Mouse (Mus musculus) MEL (cell line): Measurements from ENCODE around the gene Klk1. TPM values are rescaled to one million over a fixed set of nuclear protein-coding genes. Genes with fewer than 3 reads are reported as not detected.
"Not testable (repeated sequence)": the region's sequence is repeated elsewhere in the genome, so short reads cannot be mapped to it uniquely, and the experiment has no call there.

Experiments used
- DNase-seq: peaks from one replicate; pipeline ENCODE4 v3.0.0; 2011; ENCODE audit warnings: low read depth, low spot score
- H3K27ac ChIP-seq: 2 replicates; pipeline ENCODE4 v1.5.1; 2012; ENCODE audit warnings: low read depth, mild to moderate bottlenecking, control low read depth, low read length, moderate library complexity; ENCODE audit not compliant: control insufficient read depth
- H3K27me3 ChIP-seq, 2 experiments: fragments of 150-350 bp in 1 of 2; sonication (generic) in 1 of 2; 2 replicates each; pipeline ENCODE4 v1.6.1; 2012; ENCODE audit warnings: low read length in 2 of 2, mild to moderate bottlenecking in 2 of 2, improper control_type of control experiment in 1 of 2, moderate library complexity in 1 of 2; ENCODE audit not compliant: insufficient read depth in 2 of 2, control insufficient read depth in 1 of 2
- H3K36me3 ChIP-seq, 2 experiments: 2 replicates each; pipeline ENCODE4 v1.6.1; 2012 to 2014; ENCODE audit warnings: low read length in 2 of 2, improper control_type of control experiment in 1 of 2, inconsistent platforms in 1 of 2, mild to moderate bottlenecking in 1 of 2; ENCODE audit not compliant: insufficient read depth in 2 of 2, control insufficient read depth in 1 of 2
- H3K4me1 ChIP-seq, 2 experiments: fragments of 150-350 bp in 1 of 2; sonication (generic) in 1 of 2; 2 replicates each; pipeline ENCODE4 v1.6.1; 2012; ENCODE audit warnings: low read length in 2 of 2, improper control_type of control experiment in 1 of 2, mild to moderate bottlenecking in 1 of 2; ENCODE audit not compliant: insufficient read depth in 2 of 2, control insufficient read depth in 1 of 2
- H3K4me3 ChIP-seq, 2 experiments: fragments of 150-350 bp in 1 of 2; sonication (generic) in 1 of 2; 2 replicates each; pipeline ENCODE4 v1.5.1; 2012; ENCODE audit warnings: low read depth in 2 of 2, low read length in 2 of 2, mild to moderate bottlenecking in 2 of 2, moderate library complexity in 2 of 2, control low read depth in 1 of 2, improper control_type of control experiment in 1 of 2; ENCODE audit not compliant: control insufficient read depth in 1 of 2, insufficient read depth in 1 of 2
- H3K79me2 ChIP-seq: 2 replicates; pipeline ENCODE4 v1.6.1; 2012; ENCODE audit warnings: mild to moderate bottlenecking, low read length, moderate library complexity; ENCODE audit not compliant: control insufficient read depth, poor library complexity, insufficient read depth
- H3K9ac ChIP-seq: 2 replicates; pipeline ENCODE4 v1.6.1; 2012; ENCODE audit warnings: low read depth, mild to moderate bottlenecking, control low read depth, low read length, moderate library complexity; ENCODE audit not compliant: control insufficient read depth, poor library complexity, severe bottlenecking
- H3K9me3 ChIP-seq: fragments of 150-350 bp; sonication (generic); replicated peaks from 2 replicates; pipeline ENCODE4 v1.6.1; 2012; ENCODE audit warnings: mild to moderate bottlenecking, low read length, improper control_type of control experiment, moderate library complexity; ENCODE audit not compliant: insufficient read depth
- BHLHE40 ChIP-seq: IDR thresholded peaks from 2 replicates; pipeline ENCODE4 v1.6.1; 2012; ENCODE audit warnings: low read depth, mild to moderate bottlenecking, inconsistent platforms, low read length, improper control_type of control experiment, borderline replicate concordance
- CHD1 ChIP-seq: IDR thresholded peaks from 2 replicates; pipeline ENCODE4 v1.6.1; 2012; ENCODE audit warnings: low read depth, mild to moderate bottlenecking, inconsistent platforms, low read length, improper control_type of control experiment
- E2F4 ChIP-seq: IDR thresholded peaks from 2 replicates; pipeline ENCODE4 v1.6.1; 2011; ENCODE audit warnings: low read depth, low read length, improper control_type of control experiment, borderline replicate concordance
- EP300 ChIP-seq, 2 experiments: IDR thresholded peaks; 2 replicates each; pipeline ENCODE4 v1.6.1; 2011; ENCODE audit warnings: improper control_type of control experiment in 2 of 2, low read length in 2 of 2, low read depth in 1 of 2, mild to moderate bottlenecking in 1 of 2
- ETS1 ChIP-seq: IDR thresholded peaks from 2 replicates; pipeline ENCODE4 v1.6.1; 2012; ENCODE audit warnings: low read depth, mild to moderate bottlenecking, inconsistent platforms, low read length, improper control_type of control experiment, moderate library complexity
- GATA1 ChIP-seq: IDR thresholded peaks from 2 replicates; pipeline ENCODE4 v1.6.1; 2011; ENCODE audit warnings: low read depth, low read length, improper control_type of control experiment
- JUND ChIP-seq: IDR thresholded peaks from 2 replicates; pipeline ENCODE4 v1.6.1; 2011; ENCODE audit warnings: low read depth, mild to moderate bottlenecking, improper control_type of control experiment, low read length
- KAT2A ChIP-seq: conservative IDR thresholded peaks from 2 replicates; pipeline ENCODE4 v1.6.1; 2012; ENCODE audit warnings: low read depth, low read length, improper control_type of control experiment, inconsistent platforms
- MAFK ChIP-seq: IDR thresholded peaks from 2 replicates; pipeline ENCODE4 v1.6.1; 2011; ENCODE audit warnings: low read depth, mild to moderate bottlenecking, low read length, improper control_type of control experiment, borderline replicate concordance
- MAX ChIP-seq: IDR thresholded peaks from 2 replicates; pipeline ENCODE4 v1.6.1; 2011; ENCODE audit warnings: low read length, improper control_type of control experiment
- MEF2A ChIP-seq: IDR thresholded peaks from 2 replicates; pipeline ENCODE4 v1.6.1; 2014; ENCODE audit warnings: low read depth, mild to moderate bottlenecking, inconsistent platforms, low read length, improper control_type of control experiment; ENCODE audit not compliant: poor library complexity, insufficient replicate concordance, severe bottlenecking; ENCODE audit errors: extremely low read depth
- MYB ChIP-seq: IDR thresholded peaks from 2 replicates; pipeline ENCODE4 v1.6.1; 2011; ENCODE audit warnings: mild to moderate bottlenecking, low read depth, low read length, improper control_type of control experiment
- MYC ChIP-seq: IDR thresholded peaks from 2 replicates; pipeline ENCODE4 v1.6.1; 2011; ENCODE audit warnings: low read depth, mild to moderate bottlenecking, low read length, improper control_type of control experiment, moderate library complexity
- NRF1 ChIP-seq: IDR thresholded peaks from 2 replicates; pipeline ENCODE4 v1.6.1; 2014; ENCODE audit warnings: low read depth, mild to moderate bottlenecking, inconsistent platforms, low read length, improper control_type of control experiment, moderate library complexity; ENCODE audit not compliant: poor library complexity, insufficient read depth, severe bottlenecking
- POLR2AphosphoS2 ChIP-seq: IDR thresholded peaks from 2 replicates; pipeline ENCODE4 v1.6.1; 2011; ENCODE audit warnings: low read length, improper control_type of control experiment
- POLR2AphosphoS5 ChIP-seq: IDR thresholded peaks from 2 replicates; pipeline ENCODE4 v1.6.1; 2012; ENCODE audit warnings: low read depth, borderline replicate concordance, mild to moderate bottlenecking, inconsistent platforms, low read length, moderate library complexity, mixed read lengths
- RCOR1 ChIP-seq: IDR thresholded peaks from 2 replicates; pipeline ENCODE4 v1.6.1; 2012; ENCODE audit warnings: low read depth, mild to moderate bottlenecking, inconsistent platforms, low read length, improper control_type of control experiment
- SIN3A ChIP-seq: IDR thresholded peaks from 2 replicates; pipeline ENCODE4 v1.6.1; 2012; ENCODE audit warnings: low read length, improper control_type of control experiment, inconsistent platforms
- TAL1 ChIP-seq: IDR thresholded peaks from 2 replicates; pipeline ENCODE4 v1.6.1; 2012; ENCODE audit warnings: mild to moderate bottlenecking, inconsistent platforms, low read length, moderate library complexity, mixed read lengths
- TCF12 ChIP-seq: IDR thresholded peaks from 2 replicates; pipeline ENCODE4 v1.6.1; 2014; ENCODE audit warnings: low read depth, mild to moderate bottlenecking, inconsistent platforms, low read length, improper control_type of control experiment, moderate library complexity
- USF1 ChIP-seq: IDR thresholded peaks from 2 replicates; pipeline ENCODE4 v1.6.1; 2014; ENCODE audit warnings: low read depth, mild to moderate bottlenecking, inconsistent platforms, low read length, improper control_type of control experiment, moderate library complexity
- ZC3H11A ChIP-seq: IDR thresholded peaks from 2 replicates; pipeline ENCODE4 v1.6.1; 2012; ENCODE audit warnings: low read depth, mild to moderate bottlenecking, inconsistent platforms, low read length, improper control_type of control experiment
- ZKSCAN1 ChIP-seq: IDR thresholded peaks from 2 replicates; pipeline ENCODE4 v1.6.1; 2012; ENCODE audit warnings: low read depth, mild to moderate bottlenecking, inconsistent platforms, low read length, improper control_type of control experiment, moderate library complexity
- polyA plus RNA-seq, 2 experiments: library from polyadenylated mRNA; stranded (reverse) in 1 of 2; unstranded in 1 of 2; fragments of >175 nt in 1 of 2; fragments of >200 nt in 1 of 2; gene quantifications; 2 replicates each; pipeline versions ENCODE4 v1.2.1 to v1.2.4; 2012; ENCODE audit warnings: low replicate concordance in 2 of 2, low read depth in 1 of 2; ENCODE audit not compliant: insufficient read length in 2 of 2, insufficient read depth in 1 of 2, missing spikeins in 1 of 2
- total RNA-seq: library from RNA; depleted of rRNA; stranded (reverse); fragments of 300-350 nt; gene quantifications from 2 replicates; pipeline ENCODE4 v1.2.3, GENCODE M21; 2012

Klk1 gene
- total and polyA plus RNA-seq, 3 experiments: not detected

DNA sequence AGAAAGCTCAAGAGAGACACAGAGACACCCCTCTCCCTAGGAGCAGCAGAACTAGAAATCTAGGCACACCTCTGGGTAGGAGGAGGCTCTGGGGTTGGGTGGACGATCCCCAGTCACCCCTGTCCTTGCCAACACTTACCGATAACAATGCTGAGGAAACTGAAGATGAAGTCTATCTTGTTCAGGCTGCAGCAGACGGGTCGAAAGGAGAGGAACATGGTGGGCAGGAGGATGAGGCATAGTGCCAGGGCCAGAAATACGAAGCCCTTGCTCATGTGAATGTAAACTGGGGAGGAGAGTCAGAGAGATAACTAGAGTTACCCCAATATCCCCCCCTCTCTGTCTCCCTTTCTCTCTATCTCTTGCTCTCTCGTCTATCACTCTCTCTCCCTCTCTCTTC lies 2.8 kb upstream of the Klk1 start:
- peak; percentile 70 for DNase-seq
- H3K9me3 ChIP-seq, H3K9ac ChIP-seq, H3K79me2 ChIP-seq, H3K4me3 ChIP-seq, H3K27me3 ChIP-seq, H3K36me3 ChIP-seq: not testable (repeated sequence)
- TF ChIP-seq ETS1: peak; percentile 33; the same call in 1 of the 2 replicates
- TF ChIP-seq TCF12: peak; percentile 62; the same call in 1 of the 2 replicates
- peak; percentile 56 for TF ChIP-seq GATA1
- peak in 1 of 2 experiments; percentile 41; a peak in 1 of 4 replicates for TF ChIP-seq EP300 (IDR thresholded peaks at IDR 0.05; ENCODE audit: low read depth in 1 of 2, low read length in 2 of 2)
- TF ChIP-seq RCOR1: peak; percentile 33; the same call in 1 of the 2 replicates
- Histone ChIP-seq H3K27ac (peak overlapping the region; percentile 20), H3K4me1 (peaks cover 0 to 18% of the 10 kb centered on the region in 2 experiments; a peak in 2 of 4 replicates)

DNA sequence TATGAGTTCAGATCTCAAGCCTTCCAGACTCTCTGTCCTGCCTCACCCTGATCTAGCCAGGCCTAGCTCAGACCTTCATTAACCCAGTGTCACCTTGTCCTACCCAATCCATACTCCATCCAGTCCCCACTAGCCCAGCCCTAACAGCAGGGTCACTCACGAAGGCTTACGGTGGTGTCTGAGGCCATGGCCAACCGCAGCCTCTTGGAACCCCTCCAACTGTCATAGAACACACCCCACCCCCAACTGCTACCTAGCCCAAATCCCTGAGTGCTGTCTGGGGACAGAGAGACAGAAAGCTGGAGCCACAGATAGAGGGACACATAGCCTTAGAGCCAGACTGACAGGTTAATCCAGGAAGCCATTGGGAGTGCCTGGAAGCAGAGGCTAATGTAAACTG lies 10.7 kb downstream of the Klk1 start, which contains the start of gene Gm36864:
Gene Gm36864 (plus strand): TSS at position 269 of the 400 bp plus-strand sequence.
- Histone ChIP-seq H3K36me3 (peaks cover 0 to 10% of the 10 kb centered on the region in 2 experiments; a peak in 2 of 4 replicates), H3K4me1 (peaks cover 10 to 23% of the 10 kb centered on the region in 2 experiments), H3K4me3 (no peak within 1 kb of the TSS), H3K79me2 (no peaks in the 10 kb centered on the region), H3K9ac (no peak within 1 kb of the TSS), H3K27ac (no peak within 1 kb of the TSS), H3K9me3 (no peaks in the 10 kb centered on the region), H3K27me3 (no peaks in the 10 kb centered on the region)
- DNase-seq: no peak
- TF ChIP-seq MAFK (no peak), TCF12 (no peak), KAT2A (no peak)
- TF ChIP-seq, all 39 proteins: peak for 0

DNA sequence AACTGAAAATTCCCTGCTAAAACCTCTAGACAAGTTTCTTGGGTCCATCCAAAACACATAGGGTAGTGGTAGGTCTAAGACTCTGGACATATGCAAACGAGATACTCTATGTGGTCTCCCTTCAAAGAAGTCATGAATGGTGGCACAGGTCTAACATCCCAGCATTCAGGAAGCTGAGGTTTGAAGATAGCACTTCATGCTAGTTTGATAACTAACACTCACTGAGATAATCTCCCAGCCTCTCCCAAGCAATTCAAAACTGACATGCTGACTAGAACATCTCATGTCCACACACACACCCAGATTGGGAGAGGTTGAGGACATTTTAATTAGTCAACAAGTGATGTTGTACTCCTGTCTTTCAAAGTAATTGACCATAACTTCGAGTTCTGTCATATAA lies 14.8 kb downstream of the Klk1 start:
- no peaks in the 10 kb centered on the region for H3K27me3 ChIP-seq
- H3K27ac ChIP-seq: no peak overlapping the region
- H3K79me2 ChIP-seq: no peaks in the 10 kb centered on the region
- no peak overlapping the region for H3K4me3 ChIP-seq
- peaks cover 0 to 10% of the 10 kb centered on the region in 2 experiments; a peak in 2 of 4 replicates for H3K36me3 ChIP-seq
- no peaks in the 10 kb centered on the region for H3K9me3 ChIP-seq
- no peak overlapping the region for H3K9ac ChIP-seq
- peaks cover 10 to 25% of the 10 kb centered on the region in 2 experiments for H3K4me1 ChIP-seq
- DNase-seq: peak; percentile 49
- TF ChIP-seq NRF1: no peak
- TF ChIP-seq MAX: no peak
- no peak for TF ChIP-seq USF1
- no peak for TF ChIP-seq MEF2A
- no peak for TF ChIP-seq POLR2AphosphoS5
- TF ChIP-seq MYB: no peak
- no peak for TF ChIP-seq BHLHE40
- TF ChIP-seq ZC3H11A: no peak
- peak; percentile 70; the same call in 1 of the 2 replicates for TF ChIP-seq RCOR1
- peak; percentile 72 to 75 for TF ChIP-seq EP300 (IDR thresholded peaks at IDR 0.05; ENCODE audit: low read depth in 1 of 2, low read length in 2 of 2)
- TF ChIP-seq TAL1: no peak
- peak; percentile 88 for TF ChIP-seq GATA1
- no peak for TF ChIP-seq SIN3A
- TF ChIP-seq E2F4: no peak
- no peak for TF ChIP-seq JUND
- peak; percentile 48; the same call in 1 of the 2 replicates for TF ChIP-seq TCF12
- TF ChIP-seq POLR2AphosphoS2: no peak
- no peak for TF ChIP-seq ZKSCAN1
- TF ChIP-seq ETS1: peak; percentile 58
- TF ChIP-seq MYC: no peak
- no peak for TF ChIP-seq CHD1
